Mouse (Mus musculus) macrophage (primary cell): Measurements from ENCODE around the gene Ndufs1. TPM values are rescaled to one million over a fixed set of nuclear protein-coding genes. Genes with fewer than 3 reads are reported as not detected.
"Not testable (repeated sequence)": the region's sequence is repeated elsewhere in the genome, so short reads cannot be mapped to it uniquely, and the experiment has no call there.

Experiments
- H3K27ac ChIP-seq: fragments of 350-480 bp; formaldehyde crosslinking; 2 replicates; pipeline ENCODE4 v1.9.0; 2021
- H3K36me3 ChIP-seq: fragments of 350-480 bp; formaldehyde crosslinking; 2 replicates; pipeline ENCODE4 v1.9.0; 2021; ENCODE audit errors: inconsistent target
- H3K4me3 ChIP-seq: fragments of 350-480 bp; formaldehyde crosslinking; 2 replicates; pipeline ENCODE4 v1.9.0; 2021; ENCODE audit errors: inconsistent target
- H3K79me2 ChIP-seq: fragments of 350-480 bp; formaldehyde crosslinking; 2 replicates; pipeline ENCODE4 v1.9.0; 2021; ENCODE audit errors: inconsistent target
- WGBS: methylation state at CpG from one replicate; pipeline ENCODE4 v1.1.7; 2026; ENCODE audit warnings: inconsistent platforms; ENCODE audit not compliant: missing documents; 5-methylcytosine and 5-hydroxymethylcytosine counted together
- polyA plus RNA-seq: library from polyadenylated mRNA; stranded (reverse); fragments of 250-400 nt; gene quantifications from 3 replicates; pipeline ENCODE4 v1.2.4, GENCODE M21; 2018; ENCODE audit warnings: inconsistent platforms

Gene Ndufs1
- polyA plus RNA-seq, 1 experiment from 2014 or later, result 67.2 TPM

GRCm38 (mm10) chr1:63200322-63200721, 23.7 kb upstream of the Ndufs1 start:
- no peak overlapping the region for H3K4me3 ChIP-seq
- H3K27ac ChIP-seq, result no peak overlapping the region
- H3K36me3 ChIP-seq, result no peaks in the 10 kb centered on the region
- WGBS, result 88% methylated on average over 18 of the region's 18 CpGs
- H3K79me2 ChIP-seq, result no peaks in the 10 kb centered on the region

GRCm38 (mm10) chr1:63199387-63199786, 22.8 kb upstream of the Ndufs1 start:
- H3K79me2 ChIP-seq, result no peaks in the 10 kb centered on the region
- no peak overlapping the region for H3K27ac ChIP-seq
- H3K36me3 ChIP-seq, result no peaks in the 10 kb centered on the region
- 92% methylated on average over 4 of the region's 6 CpGs for WGBS
- H3K4me3 ChIP-seq, result no peak overlapping the region

DNA sequence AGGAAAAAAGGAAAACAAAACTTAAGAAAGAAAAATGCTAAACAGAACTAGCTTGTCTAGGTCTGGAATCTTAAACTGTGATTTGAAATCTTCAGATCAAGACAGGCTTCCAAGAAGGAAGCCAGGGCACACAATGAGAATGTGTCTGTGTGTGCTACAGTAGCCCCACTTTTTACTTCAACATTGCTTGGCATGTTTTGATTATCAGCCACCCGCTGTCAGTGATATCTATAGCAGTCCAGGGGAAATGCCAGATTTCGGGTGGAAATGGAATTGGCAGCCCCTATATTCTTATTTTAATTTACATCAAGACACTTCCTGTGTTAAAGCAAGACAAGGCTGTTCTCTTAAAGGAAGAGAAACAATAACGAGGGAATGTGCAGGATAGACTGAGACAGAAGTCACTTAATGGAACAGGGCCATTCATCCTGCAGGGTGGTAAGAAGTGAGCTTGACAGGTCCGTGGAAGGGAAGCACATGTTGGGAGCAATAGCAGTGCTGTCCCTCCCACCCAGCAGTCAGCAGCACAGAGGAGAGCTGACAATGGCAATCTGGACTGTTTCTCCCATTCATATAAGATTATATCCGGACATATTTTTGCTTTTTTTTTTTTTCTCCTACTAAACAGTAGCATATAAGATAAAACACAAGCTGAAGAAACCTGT, 19.3 kb upstream of the Ndufs1 start:
- no peak overlapping the region for H3K4me3 ChIP-seq
- no peaks in the 10 kb centered on the region for H3K79me2 ChIP-seq
- H3K27ac ChIP-seq, result no peak overlapping the region
- H3K36me3 ChIP-seq, result no peaks in the 10 kb centered on the region
- 45% methylated on average over 4 of the region's 5 CpGs for WGBS

DNA sequence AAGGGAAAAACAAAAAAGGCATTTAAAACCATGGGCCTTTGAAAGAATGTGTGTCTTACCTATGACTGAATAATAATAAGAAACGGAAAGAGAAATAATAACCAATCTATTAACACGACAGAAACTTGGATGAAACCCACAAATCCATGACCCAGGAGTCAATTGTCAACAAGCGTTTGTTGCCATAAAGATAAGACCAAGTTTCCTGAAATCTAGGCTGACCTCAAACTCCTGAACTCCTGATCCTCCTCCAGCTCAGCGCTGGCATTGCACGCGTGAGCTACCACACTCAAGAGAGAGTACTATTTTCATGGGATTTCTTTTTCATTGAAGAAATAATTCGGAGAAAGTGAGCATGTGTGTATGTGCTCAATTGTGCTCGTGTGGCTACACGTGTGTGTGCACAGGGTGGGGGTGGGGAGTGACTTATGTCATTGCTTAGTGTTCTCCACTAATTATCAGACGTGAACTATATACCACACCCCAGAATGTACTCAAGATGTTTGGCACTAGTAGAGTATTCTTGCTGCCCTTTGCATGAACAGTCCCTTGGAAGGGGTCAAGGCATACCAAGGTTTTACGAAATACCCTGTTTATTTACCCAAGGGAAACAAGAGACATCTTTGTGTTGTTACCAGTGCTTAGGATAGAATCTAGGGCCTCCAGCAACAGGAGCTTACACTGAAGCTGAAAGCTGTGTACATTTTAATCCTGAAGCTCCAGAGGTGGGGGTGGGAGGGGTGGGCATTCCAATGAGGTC, 15.9 kb upstream of the Ndufs1 start:
- 88% methylated on average over 11 of the region's 11 CpGs for WGBS
- Histone ChIP-seq H3K36me3 (no peaks in the 10 kb centered on the region), H3K79me2 (no peaks in the 10 kb centered on the region), H3K4me3 (no peak overlapping the region), H3K27ac (no peak overlapping the region)

DNA sequence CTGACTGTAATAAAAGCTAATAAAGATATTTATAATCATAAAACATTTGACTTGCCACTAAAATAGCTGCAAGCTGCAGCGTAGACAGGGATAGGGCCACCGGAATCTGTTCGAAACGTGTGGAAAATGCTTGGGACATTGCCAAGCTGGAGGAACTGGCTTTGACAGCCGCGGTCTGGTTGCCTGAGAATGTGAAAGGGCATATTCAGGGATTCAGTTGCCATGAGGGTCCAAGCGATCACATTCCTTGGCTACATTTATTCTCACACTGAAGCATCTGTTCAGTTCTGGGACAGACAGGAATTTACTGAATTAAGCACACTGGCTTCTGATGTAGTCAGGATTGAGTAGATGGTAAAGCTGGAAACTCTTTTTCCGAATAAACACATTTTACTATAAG, 14.2 kb upstream of the Ndufs1 start:
- H3K27ac ChIP-seq, result no peak overlapping the region
- 86% methylated on average over 8 of the region's 8 CpGs for whole genome bisulfite sequencing
- H3K36me3 ChIP-seq, result no peaks in the 10 kb centered on the region
- no peaks in the 10 kb centered on the region for H3K79me2 ChIP-seq
- H3K4me3 ChIP-seq, result no peak overlapping the region

GRCm38 (mm10) chr1:63188536-63188935, 11.9 kb upstream of the Ndufs1 start:
- WGBS, result 87% methylated on average over 3 of the region's 3 CpGs
- Histone ChIP-seq H3K27ac (no peak overlapping the region), H3K4me3 (no peak overlapping the region), H3K79me2 (no peaks in the 10 kb centered on the region), H3K36me3 (no peaks in the 10 kb centered on the region)

- H3K36me3 ChIP-seq, H3K79me2 ChIP-seq, H3K4me3 ChIP-seq, H3K27ac ChIP-seq: not testable (repeated sequence)
- WGBS, result 98% methylated on average over 5 of the region's 6 CpGs
Measured at GRCm38 (mm10) chr1:63185430-63185829, 8.8 kb upstream of the Ndufs1 start.

DNA sequence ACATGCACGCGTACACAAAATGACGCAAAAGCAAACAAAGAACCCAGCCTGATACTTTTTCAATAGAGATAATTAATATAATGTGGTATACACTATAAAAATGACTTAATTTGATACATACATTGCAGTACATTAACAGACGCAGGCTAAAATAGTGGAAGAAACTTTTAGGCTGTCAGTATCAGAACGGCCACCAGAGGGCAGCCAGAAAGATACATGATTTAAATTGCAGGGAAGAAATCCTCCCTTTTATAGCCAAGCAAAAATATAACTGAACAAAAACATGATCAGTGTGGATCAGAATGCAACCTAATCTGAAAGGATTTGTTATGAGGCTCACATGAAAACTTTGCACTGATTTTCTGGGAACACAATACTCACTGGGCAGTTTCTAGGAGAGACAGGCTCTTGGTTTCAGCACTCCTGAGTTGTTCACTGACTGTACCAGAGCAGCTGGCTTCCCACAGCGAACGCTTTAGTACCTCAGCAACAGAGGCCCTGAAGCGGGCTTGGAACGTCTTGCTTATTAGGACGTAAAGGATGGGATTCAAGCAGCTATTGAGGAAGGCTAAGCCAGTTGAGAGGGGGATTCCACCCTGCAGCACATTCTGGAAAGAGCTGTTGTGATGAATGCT, 6.1 kb upstream of the Ndufs1 start:
- H3K79me2 ChIP-seq, result peaks cover 11% of the 10 kb centered on the region
- peaks cover 7% of the 10 kb centered on the region; the same call in 1 of the 2 replicates for H3K36me3 ChIP-seq
- H3K27ac ChIP-seq, result no peak overlapping the region
- H3K4me3 ChIP-seq, result no peak overlapping the region
- WGBS, result 85% methylated on average over 9 of the region's 10 CpGs

DNA sequence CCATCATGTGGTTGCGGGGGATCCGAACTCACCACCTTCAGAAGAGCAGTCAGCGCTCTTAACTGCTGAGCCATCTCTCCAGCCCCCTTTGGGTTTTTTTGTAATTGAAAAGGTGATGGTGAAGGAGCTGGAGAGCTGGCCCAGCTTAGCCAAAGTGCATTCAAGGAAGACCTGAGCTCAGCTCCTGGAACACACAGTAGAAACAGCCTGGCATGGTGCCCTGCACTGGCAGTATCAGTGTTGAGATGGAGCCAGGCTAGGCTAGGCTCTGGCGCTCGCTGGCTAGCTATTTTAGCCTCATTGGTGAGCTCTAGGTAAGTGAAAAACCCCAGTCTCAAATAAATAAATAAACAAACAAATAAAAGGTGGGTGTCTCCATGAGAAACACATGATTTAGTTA, 5.6 kb upstream of the Ndufs1 start:
- Histone ChIP-seq H3K4me3 (no peak overlapping the region), H3K36me3 (peaks cover 7% of the 10 kb centered on the region; the same call in 1 of the 2 replicates), H3K27ac (no peak overlapping the region), H3K79me2 (peaks cover 17% of the 10 kb centered on the region)
- 92% methylated on average over 3 of the region's 5 CpGs for WGBS

DNA sequence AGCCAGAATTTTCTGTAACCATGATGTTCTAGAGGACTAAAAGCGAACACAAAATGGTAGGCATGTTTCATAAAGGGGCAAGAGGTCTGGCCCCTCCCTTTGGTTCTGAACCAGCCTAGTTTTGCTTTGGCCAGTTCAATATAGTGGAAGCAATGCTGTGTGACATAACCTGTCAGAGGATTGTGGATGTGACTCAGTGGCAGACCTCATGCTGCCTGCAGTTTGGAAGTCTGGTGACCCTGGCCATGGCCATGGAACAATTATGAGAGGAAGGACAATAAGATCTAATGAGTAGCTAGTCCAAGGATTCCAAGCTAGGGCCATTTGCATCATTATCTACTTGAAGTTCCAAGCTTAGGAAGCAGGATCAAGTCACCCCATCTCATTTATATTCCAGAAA, 4.8 kb upstream of the Ndufs1 start:
- Histone ChIP-seq H3K79me2 (peaks cover 19% of the 10 kb centered on the region), H3K27ac (no peak overlapping the region), H3K36me3 (peaks cover 7% of the 10 kb centered on the region; the same call in 1 of the 2 replicates), H3K4me3 (no peak overlapping the region)
- WGBS, result 100% methylated on average over 1 of the region's 1 CpGs

DNA sequence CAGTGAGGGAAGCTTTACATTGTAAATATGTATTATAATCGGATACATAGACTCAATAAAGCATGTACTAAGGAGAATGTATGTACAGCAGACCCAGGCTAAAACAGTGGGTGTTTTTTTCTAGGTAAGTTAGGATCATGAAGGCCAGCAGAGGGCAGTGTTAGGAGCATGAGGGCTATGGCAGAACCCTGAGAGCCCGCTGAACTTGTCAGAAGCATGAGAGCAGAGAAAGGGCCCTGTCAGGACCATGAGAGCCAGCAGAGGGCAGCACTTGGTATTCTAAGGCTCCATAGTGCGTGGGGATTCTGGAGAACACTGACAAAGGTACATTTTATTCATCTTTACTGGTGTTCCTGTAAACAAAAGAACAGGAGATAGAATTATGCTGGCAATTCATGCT, 4.4 kb upstream of the Ndufs1 start:
- no peak overlapping the region for H3K27ac ChIP-seq
- peaks cover 22% of the 10 kb centered on the region for H3K79me2 ChIP-seq
- peaks cover 7% of the 10 kb centered on the region; the same call in 1 of the 2 replicates for H3K36me3 ChIP-seq
- 5% methylated on average over 3 of the region's 3 CpGs for WGBS
- H3K4me3 ChIP-seq, result no peak overlapping the region

DNA sequence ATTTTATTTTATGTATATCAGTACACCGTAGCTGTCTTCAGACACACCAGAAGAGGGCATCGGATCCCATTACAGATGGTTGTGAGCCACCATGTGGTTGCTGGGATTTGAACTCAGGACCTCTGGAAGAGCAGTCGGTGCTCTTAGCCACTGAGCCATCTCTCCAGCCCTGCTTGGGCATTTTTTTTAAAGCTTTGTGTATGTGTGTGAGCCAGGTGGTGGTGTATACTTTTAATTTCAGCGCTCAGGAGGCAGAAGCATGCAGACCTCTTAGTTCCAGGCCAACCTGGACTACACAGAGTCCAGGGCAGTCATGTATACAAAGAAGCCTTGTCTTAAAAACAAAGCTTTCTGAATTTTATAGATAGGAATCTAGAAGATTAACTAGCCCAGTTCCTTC, 3.9 kb upstream of the Ndufs1 start:
- H3K36me3 ChIP-seq, H3K4me3 ChIP-seq, H3K27ac ChIP-seq: not testable (repeated sequence)
- peaks cover 27% of the 10 kb centered on the region for H3K79me2 ChIP-seq
- 83% methylated on average over 4 of the region's 4 CpGs for WGBS

DNA sequence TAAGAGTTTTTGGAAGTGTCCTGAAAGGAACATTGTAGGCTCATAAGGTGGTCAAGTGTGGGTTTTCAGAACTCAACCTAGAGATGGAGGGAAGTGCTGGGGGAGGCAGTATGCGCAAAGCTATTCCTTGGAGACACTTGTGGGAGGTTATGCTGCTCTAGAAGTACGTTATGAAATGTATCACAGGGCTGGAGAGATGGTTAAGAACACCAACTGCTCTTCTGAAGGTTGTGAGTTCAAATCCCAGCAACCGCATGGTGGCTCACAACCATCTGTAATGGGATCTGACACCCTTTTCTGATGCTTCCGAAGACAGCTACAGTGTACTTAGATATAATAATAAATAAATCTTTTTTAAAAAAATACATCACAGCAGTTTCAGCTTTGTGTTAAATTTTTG, 3.5 kb upstream of the Ndufs1 start:
- Histone ChIP-seq H3K4me3 (no peak overlapping the region), H3K27ac (no peak overlapping the region), H3K36me3 (peaks cover 7% of the 10 kb centered on the region; the same call in 1 of the 2 replicates), H3K79me2 (peaks cover 31% of the 10 kb centered on the region)
- WGBS, result 95% methylated on average over 4 of the region's 4 CpGs

DNA sequence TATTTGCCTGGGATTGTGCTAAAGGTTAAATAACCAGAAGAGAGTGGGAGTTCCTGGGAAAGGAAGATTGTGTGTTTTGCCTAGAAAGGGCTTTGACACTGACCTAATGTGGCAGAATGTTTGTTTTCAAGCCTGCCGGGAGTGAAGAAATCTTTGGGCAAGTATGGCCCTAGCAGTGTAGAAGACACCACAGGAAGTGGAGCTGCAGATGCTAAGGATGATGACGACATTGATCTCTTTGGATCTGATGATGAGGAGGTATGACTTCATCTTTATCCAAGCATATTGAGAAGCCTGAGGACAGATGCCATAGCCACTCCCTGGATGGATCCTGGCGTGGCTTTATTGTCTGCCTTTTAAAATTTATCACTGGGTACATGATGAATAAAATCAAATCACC, 1.7 kb upstream of the Ndufs1 start:
- peak overlapping the region; percentile 87; the same call in 1 of the 2 replicates for H3K4me3 ChIP-seq
- WGBS, result 55% methylated on average over 3 of the region's 3 CpGs

DNA sequence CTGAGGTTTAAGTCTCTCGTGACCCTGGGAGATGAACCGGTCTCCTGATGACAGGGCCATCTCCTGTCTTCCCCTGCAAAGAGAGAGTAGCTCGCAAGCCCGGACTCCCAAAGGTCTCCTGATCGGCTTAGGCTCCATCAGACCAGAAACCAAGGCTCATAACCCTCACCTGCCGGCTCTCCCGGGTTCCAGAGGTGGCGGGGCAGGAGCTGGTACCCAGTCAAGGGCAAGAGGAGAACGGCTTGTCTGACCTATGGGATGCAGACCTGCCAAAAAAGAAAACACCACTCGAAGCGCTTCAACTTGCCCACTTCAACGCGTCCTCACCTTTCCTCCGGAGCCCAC, 402 bp downstream of the Ndufs1 start:
- H3K27ac ChIP-seq, result peak overlapping the region; percentile 98
- peaks cover 70% of the 10 kb centered on the region for H3K79me2 ChIP-seq
- peaks cover 16% of the 10 kb centered on the region; the same call in 1 of the 2 replicates for H3K36me3 ChIP-seq
- 3% methylated on average over 14 of the region's 14 CpGs for WGBS
- peak overlapping the region; percentile 87 for H3K4me3 ChIP-seq

More for the DNA sequence above, 1.7 kb upstream of the Ndufs1 start:
- peaks cover 49% of the 10 kb centered on the region for H3K79me2 ChIP-seq
- peaks cover 7% of the 10 kb centered on the region; the same call in 1 of the 2 replicates for H3K36me3 ChIP-seq
- H3K27ac ChIP-seq, result no peak overlapping the region
